9 mouse cellular contexts compared by ENCODE assay signal in genomic region chr4:41527996-41528395, GRCm38 (mm10). TPM values are rescaled to one million over a fixed set of nuclear protein-coding genes. Genes with fewer than 3 reads are reported as not detected.
DNase-seq lines count a peak whose midpoint lies in the region; TF ChIP-seq lines count a peak whose summit lies in the region.
"Had no signal": no experiment of that assay in that cellular context is flagged by ENCODE, and none has a peak within 500 bp of the region (broad histone marks: within the 10 kb centered on the region; RNA-seq: fewer than 3 reads in every experiment).

No protein-coding gene starts in this region.

- TF ChIP-seq CTCF in layer of hippocampus, adult 2 months (conservative IDR thresholded peaks at IDR 0.05) = no peak

- no peak overlapping the region for H3K4me3 ChIP-seq in layer of hippocampus, adult 2 months
- H3K4me3 ChIP-seq: erythroblast, embryonic 14.5 days; myocyte had no signal

- H3K27ac ChIP-seq in layer of hippocampus, adult 2 months = no peak overlapping the region

- DNase-seq in MN1 (ENCODE audit: low spot score) = peak; percentile 44
- DNase-seq in Muller cell, postnatal 12 days (ENCODE audit: inconsistent ontology term) = peak; percentile 67
- peak; percentile 83 for DNase-seq in gastrocnemius, adult 18-20 months (ENCODE audit: low spot score)
- peak; percentile 86 for DNase-seq in kidney, postnatal 10 days
- DNase-seq in layer of hippocampus, adult 2 months (ENCODE audit: low spot score in 2 of 2) = no peak
- DNase-seq in ovary, postnatal 10 days (ENCODE audit: low spot score) = no peak
- no peak for DNase-seq in right cerebral cortex, postnatal 36 days (ENCODE audit: low spot score in 2 of 2)

RNA-seq across cellular contexts. Expression of gene 1110017D15Rik, which starts 10.9 kb away (rescaled TPM):
- not detected for total RNA-seq in gastrocnemius, adult 18-20 months (2021)
- total RNA-seq in layer of hippocampus, adult 2 months (2021) = 1 to 10 TPM; 4.5 to 6.1 TPM

RNA-seq across cellular contexts. Expression of gene AI464131, which starts 25.1 kb away (rescaled TPM):
- total RNA-seq in gastrocnemius, adult 18-20 months (2021) = 10 to 100 TPM; 57.2 to 76.3 TPM
- total RNA-seq in layer of hippocampus, adult 2 months (2021) = 10 to 100 TPM; 31.4 to 31.8 TPM

RNA-seq across cellular contexts. Expression of gene Fam219a, which starts 41.3 kb away (rescaled TPM):
- 10 to 100 TPM; 21.5 to 21.9 TPM for total RNA-seq in gastrocnemius, adult 18-20 months (2021)
- 100 to 1,000 TPM; 153 to 157 TPM for total RNA-seq in layer of hippocampus, adult 2 months (2021)

RNA-seq across cellular contexts. Expression of gene Dnaic1, which starts 41.6 kb away (rescaled TPM):
- total RNA-seq in gastrocnemius, adult 18-20 months (2021) = under 1 TPM; 0.55 to 0.73 TPM
- 1 to 10 TPM; 7.7 to 8.3 TPM for total RNA-seq in layer of hippocampus, adult 2 months (2021)

Comparison
In these comparisons a context has a peak if more than half of its experiments do, and no peak if none do; other contexts are left out.
1. DNase-seq: peak in MN1 (single experiment), Muller cell, postnatal 12 days (single experiment), gastrocnemius, adult 18-20 months (single experiment) and kidney, postnatal 10 days (single experiment); none in layer of hippocampus, adult 2 months (0 of 2), ovary, postnatal 10 days (single experiment) and right cerebral cortex, postnatal 36 days (0 of 2).
2. RNA of gene 1110017D15Rik, which starts 10.9 kb away (total RNA-seq): 4.5 to 6.1 TPM in layer of hippocampus, adult 2 months; not detected in gastrocnemius, adult 18-20 months; every median in the first group is over 4 times any median in the second.
3. RNA of gene Fam219a, which starts 41.3 kb away (total RNA-seq): 153 to 157 TPM in layer of hippocampus, adult 2 months; 21.5 to 21.9 TPM in gastrocnemius, adult 18-20 months; every median in the first group is over 4 times any median in the second.